Mouse (Mus musculus) right cerebral cortex, postnatal 25 days (tissue): Measurements from ENCODE around the gene Epo.

ENCODE experiments used
- DNase-seq: peaks from one replicate; pipeline ENCODE4 v3.0.0; 2022

The Epo gene

DNA sequence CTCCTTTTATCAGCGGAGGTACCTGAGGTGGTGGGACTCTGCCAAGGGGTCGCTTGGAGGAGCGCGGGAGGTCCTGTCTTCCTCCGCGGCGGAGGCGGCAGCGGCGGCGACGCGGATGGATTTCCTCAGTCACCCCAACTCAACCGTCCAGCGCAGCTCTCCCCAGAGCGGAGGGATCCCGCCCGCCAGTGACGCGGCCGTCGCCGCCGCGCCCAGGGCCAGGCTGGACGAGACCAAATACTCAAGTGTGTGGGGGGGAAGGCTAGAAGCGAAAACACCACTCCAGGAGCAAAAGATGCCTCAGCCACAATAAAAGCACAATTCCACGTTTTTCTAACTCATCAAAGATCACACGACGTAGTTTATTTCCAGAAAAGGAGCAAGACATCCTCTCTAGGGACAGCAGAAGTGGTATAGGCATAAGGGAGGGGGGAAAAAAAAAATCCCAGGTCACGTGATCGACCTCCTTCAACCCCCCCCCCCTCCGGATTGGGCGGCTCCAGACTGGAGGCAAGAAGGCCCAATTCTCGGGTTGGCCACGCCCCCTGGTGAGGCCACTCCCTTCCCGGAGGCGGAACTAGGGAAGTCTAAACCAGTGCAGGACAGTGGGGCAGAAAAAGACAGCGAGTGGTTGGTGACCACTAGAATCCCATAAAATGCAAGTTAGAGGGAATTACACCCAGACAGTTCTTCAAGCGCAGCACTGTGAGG, at the start of gene Epo, which contains the start of gene Gnb2:
TSS of gene Epo (minus strand) at position 126 of the 711 bp plus-strand sequence.
TSS of gene Gnb2 (minus strand) at position 394 of the 711 bp plus-strand sequence.
- DNase-seq: peak; percentile 96

- no peak for DNase-seq
Observed at GRCm38 (mm10) chr5:137582702-137583101, 49.7 kb upstream of the Epo start.

- DNase-seq: no peak
Observed at GRCm38 (mm10) chr5:137580246-137580645, 47.2 kb upstream of the Epo start.

GRCm38 (mm10) chr5:137574470-137574901, 41.4 kb upstream of the Epo start:
- peak; percentile 69 for DNase-seq

GRCm38 (mm10) chr5:137570691-137571586, 37.9 kb upstream of the Epo start:
- no peak for DNase-seq

DNA sequence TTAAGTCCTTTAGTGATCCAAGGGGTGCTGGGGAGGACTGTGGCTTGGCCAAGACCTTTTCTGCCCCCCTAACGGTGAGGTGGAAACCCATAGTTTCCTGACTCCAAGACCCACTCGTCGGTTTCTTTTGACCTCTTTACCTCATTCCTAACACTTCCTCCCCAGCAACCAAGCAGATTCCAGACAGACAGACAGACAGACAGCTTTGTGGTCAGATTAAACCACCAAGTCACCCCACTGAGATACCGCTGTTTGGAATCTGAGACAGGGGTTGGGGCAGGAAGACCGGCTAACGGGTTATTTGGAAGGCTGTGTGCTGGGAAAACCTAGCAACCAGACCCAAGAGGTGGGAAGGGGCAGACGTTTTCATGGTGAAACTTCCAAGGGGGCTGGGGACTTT, 37.1 kb upstream of the Epo start:
- DNase-seq: no peak

GRCm38 (mm10) chr5:137569665-137570064, 36.6 kb upstream of the Epo start, which contains the start of gene Tfr2:
Gene Tfr2, plus strand, starts transcription at chr5:137569840.
- no peak for DNase-seq

DNA sequence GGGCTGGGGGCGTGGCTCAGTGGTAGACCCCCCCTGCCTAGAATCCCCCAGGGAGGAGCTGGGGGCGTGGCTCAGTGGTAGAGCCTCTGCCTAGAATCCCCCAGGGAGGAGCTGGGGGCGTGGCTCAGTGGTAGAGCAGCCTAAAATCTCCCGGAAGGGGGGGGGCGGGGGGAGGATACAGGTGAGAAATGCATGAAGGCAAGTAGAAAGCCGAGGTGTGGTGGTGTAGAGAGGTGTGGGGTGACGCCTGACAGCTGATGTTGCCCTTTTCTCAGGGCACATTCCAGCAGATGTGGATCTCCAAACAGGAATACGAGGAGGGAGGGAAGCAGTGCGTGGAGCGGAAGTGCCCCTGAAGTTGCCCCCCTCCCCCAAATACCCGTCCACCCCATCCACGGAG, 36.0 kb upstream of the Epo start:
- DNase-seq: no peak

DNA sequence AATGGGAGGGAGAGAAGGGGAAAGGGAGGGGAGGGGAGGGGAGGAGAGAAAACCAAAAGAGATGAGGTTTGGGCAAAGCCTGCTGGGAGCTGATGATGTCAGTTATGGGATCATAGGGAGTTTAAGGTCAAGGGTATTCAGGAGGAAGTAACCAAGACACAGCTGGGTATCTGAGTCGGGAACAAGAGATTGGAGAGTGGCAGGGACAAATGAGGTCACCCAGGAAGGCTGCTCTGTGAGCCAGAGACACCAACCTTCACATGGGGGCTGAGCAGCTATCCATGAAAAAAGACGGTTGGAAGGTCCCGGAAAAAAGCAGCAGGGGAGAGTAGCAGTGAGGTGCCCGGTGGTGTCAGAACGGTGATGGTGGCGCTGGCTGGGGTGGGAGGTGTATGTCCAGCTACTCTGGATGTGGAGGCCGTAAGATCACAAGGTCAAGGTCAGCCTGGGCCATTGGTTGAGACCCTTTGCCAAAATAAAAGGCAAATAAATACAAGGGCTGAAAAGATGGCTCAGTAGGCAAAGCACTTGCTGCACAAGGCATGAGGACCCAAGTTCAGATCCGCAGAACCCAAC, 35.3 kb upstream of the Epo start:
- DNase-seq: no peak

- no peak for DNase-seq
Observed at GRCm38 (mm10) chr5:137566416-137566815, 33.4 kb upstream of the Epo start.

DNA sequence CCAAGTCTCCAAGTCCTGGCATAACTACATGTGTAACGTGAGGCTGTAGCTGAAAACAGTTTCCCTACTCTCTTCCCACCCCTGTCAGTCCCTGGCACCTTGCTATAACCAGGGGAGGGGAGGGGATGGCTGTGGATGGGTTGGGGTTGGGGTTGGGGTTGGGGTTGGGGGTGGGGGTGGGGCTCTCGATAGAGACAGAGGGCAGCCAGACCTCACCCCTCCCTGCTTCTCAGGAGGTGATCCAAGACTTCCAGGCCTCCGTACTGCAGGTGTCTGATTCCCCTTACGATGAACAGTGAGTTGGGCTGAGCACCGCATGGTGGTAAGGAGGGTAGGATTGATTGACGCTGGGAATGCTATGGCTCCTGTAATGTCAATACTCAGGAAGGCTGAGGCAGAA, 32.7 kb upstream of the Epo start:
- DNase-seq: no peak

DNA sequence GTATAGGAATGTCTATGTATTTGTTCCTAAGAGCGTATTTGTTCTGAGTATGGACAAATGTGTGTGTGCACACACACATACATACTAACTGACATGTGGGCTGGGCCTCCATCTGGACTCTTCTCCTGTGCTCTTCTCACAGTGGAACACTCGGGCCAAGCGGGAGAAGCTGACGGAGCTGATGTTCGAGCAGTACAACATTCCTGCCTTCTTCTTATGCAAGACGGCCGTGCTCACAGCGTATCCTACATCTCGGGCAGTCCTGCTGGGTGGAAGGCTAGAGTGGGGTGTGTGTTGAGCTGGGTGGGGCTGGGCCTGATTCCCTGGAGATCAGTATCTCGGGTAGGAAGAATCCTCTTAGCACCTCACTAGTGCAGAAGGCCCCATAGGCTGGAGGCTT, 29.9 kb upstream of the Epo start:
- no peak for DNase-seq

- no peak for DNase-seq
Observed at GRCm38 (mm10) chr5:137561556-137561955, 28.5 kb upstream of the Epo start.

GRCm38 (mm10) chr5:137553898-137554297, 20.9 kb upstream of the Epo start:
- DNase-seq: no peak

- peak; percentile 92 for DNase-seq
Observed at GRCm38 (mm10) chr5:137553411-137553837, 20.4 kb upstream of the Epo start, which contains the start of gene Actl6b. Gene Actl6b, plus strand, starts transcription at chr5:137553517.

DNA sequence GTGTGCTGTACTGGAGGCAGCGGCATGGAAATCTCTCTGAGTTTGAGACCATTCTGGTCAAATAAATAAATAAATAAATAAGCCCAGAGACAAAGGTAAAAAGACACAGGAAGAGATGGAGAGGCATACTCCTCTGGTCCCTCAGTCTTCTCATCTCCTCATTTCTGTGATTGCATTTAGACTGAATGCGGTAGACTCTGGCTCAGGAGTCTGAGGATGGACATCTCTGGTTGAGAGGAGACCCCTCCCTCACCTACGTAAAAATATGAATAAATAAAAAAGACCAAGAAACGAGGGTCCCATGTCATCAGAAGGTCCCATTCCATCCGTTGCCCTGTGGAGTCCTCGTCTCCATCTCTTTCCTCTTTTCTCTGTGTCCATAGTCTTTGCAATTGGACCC, 20.0 kb upstream of the Epo start:
- no peak for DNase-seq

DNA sequence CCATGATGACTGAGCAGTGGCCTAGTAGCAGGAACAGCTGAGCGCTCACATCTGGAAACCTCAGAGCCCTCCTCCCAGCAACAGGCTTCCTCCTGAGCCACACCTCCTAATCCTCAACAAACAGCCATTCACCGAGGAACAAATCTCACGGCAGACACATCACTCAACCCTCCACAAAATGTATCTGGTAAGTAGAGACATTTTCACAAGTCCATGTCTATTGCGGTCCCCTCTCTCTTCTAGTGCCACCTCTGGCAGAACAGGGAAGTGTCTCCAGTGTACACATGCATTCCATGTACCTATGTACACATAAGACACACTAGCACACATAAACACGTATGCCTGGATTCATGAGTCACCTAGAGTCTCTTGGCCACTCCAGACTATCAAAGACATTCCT, 18.1 kb upstream of the Epo start:
- no peak for DNase-seq

GRCm38 (mm10) chr5:137549840-137550239, 16.8 kb upstream of the Epo start:
- no peak for DNase-seq

DNA sequence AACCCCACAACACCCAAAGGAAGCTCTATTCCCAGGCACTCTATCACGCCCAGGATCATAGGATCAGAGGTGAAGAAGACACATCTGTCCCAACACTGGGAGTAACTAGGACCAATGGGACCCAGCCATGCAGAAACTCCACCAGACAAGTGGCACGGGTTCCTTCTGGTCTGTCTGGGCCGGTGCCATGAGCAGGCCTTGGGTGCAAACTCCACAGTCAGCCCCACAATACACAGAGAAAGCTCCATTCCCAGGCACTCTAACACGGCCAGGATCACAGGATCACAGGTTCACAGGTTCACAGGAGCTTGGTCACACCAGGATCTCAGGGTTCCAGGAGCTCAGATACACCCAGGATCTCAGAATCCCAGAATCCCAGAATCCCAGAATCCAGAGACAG, 12.6 kb upstream of the Epo start:
- DNase-seq: no peak

DNA sequence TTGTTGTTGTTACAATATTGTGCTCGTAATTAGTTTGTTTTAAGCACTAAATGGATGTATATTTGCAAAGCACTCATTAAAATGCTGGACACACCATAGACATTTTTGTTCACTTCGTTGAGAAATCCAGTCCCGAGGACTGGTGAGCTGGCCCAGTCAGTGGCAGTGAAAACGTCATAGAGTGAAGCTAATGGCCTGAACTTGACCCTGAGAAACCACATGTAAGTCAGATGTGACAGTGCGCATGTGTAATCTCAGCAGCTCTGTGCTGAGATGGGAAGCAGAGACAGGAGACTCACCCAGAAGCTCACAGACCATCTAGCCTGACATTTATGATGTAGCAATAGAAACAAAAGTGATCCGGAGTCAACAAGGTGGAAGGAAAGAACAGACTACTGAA, 11.9 kb upstream of the Epo start:
- DNase-seq: no peak

DNA sequence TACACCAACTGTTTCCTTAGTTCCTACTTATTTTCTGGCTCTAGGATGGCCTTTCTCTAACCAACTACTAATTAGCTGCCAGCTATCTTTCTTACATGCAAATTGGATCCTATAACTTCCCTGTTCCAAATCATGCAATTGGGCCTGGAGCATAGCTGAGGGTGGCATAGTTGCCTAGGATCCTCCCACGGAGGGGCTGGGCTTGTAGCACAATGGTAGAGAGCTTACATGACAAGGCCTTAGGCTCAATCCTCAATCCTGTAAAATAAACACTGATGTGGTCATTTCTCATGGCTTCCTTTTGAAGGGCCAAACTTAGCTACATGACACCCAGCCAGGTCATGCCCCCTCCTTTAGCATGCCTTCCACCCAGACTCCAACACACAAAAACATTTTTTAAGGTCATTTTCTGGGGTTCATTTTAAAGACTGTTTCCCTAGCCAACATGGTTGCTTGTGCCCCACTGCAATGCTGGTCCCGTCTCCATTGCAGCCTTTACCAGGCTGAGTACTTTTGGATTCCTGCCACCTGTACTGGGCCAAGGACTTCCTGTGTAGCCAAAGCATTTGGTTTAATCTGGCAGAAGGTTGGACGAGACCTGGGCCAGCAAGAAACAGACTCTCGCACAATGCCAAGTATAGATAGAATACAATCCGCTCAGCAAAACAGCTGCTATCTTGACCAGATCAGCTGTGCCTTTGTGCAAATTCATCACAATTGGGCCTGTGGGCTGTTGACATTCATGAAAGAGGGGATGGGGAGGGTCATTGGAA, 8.9 kb upstream of the Epo start:
- no peak for DNase-seq

GRCm38 (mm10) chr5:137540991-137541390, 7.9 kb upstream of the Epo start:
- no peak for DNase-seq
